Mouse (Mus musculus) brown adipose tissue, adult 24 weeks (tissue): ENCODE data around the gene Slc30a7. TPM values are rescaled to one million over a fixed set of nuclear protein-coding genes. Genes with fewer than 3 reads are reported as not detected.

ENCODE experiments used
- H3K27ac ChIP-seq: fragments of 200-500 bp; replicated peaks from 2 replicates; pipeline ENCODE4 v1.5.1; 2012; ENCODE audit warnings: low read depth, mild to moderate bottlenecking, low read length
- H3K4me1 ChIP-seq: fragments of 200-500 bp; 2 replicates; pipeline ENCODE4 v1.6.1; 2012; ENCODE audit warnings: low read length, mixed read lengths; ENCODE audit not compliant: control insufficient read depth, insufficient read depth, insufficient read length
- H3K4me3 ChIP-seq: fragments of 200-500 bp; 2 replicates; pipeline ENCODE4 v1.5.1; 2012; ENCODE audit warnings: low read depth, mild to moderate bottlenecking, low read length, moderate library complexity; ENCODE audit not compliant: insufficient read depth
- polyA plus RNA-seq: library from polyadenylated mRNA; stranded (reverse); fragments of >200 nt; gene quantifications from 2 replicates; pipeline ENCODE4 v1.2.4, GENCODE M21; 2012; ENCODE audit not compliant: missing spikeins, insufficient read depth, insufficient read length

Gene Slc30a7
- polyA plus RNA-seq, 1 experiment = 2.1 TPM

DNA sequence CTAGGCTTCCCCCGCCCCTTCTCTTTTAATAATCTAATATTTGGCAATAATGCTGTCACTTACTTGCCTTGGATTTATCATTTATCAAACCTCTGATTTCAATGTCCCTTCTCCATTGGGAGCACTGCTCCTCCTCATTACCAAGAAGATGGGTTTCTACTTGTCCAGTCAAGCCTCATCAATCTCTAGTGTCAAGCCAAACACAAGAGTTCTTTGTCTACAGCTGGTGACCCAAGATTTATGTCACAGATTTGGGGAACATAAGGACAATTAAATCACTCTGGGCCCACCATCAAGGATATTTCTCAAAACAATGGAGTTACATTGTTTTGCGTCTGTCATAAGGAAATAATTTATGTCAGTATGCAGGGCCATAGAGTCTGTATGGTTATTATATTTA is 114.0 kb downstream of the Slc30a7 start:
- H3K4me1 ChIP-seq = no peaks in the 10 kb centered on the region
- H3K27ac ChIP-seq = no peak overlapping the region
- H3K4me3 ChIP-seq = no peak overlapping the region

DNA sequence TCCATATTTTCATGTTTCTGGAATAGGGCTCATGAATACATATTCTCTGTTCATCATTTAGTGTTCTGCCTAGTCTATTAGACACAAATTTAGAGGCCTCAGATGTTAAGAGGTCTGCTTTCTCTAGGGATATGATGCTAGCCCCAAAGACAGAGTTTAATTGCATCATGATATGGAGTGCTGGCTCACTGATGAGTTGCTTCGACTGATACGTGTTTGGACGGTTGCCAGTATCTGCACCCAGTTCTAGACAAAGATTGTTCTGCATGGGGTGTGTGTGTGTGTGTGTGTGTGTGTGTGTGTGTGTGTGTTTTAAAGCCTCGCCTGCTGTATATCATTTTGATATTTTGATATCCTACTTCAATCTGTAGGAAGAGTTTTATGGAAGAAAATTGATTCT is 114.9 kb downstream of the Slc30a7 start:
- Histone ChIP-seq H3K4me1 (no peaks in the 10 kb centered on the region), H3K4me3 (no peak overlapping the region), H3K27ac (no peak overlapping the region)

Other genes starting within 250 kb of the Slc30a7 start
- 11.9 and 12.4 TPM in 2 replicates for gene Dph5, start 119.6 kb downstream of the Slc30a7 start, polyA plus RNA-seq
- 6.9 and 8.8 TPM in 2 replicates for gene Extl2, start 56 bp upstream of the Slc30a7 start, polyA plus RNA-seq
- 3.6 and 4.6 TPM in 2 replicates for gene Vcam1, start 122.3 kb upstream of the Slc30a7 start, polyA plus RNA-seq
- gene Gpr88, start 246.1 kb upstream of the Slc30a7 start, polyA plus RNA-seq = 0.33 TPM in 1 of 2 replicates, not detected in the other